Comparison of ENCODE assay signal across 9 mouse cellular contexts in genomic region chr1:138507446-138508043, GRCm38 (mm10).
DNase-seq lines count a peak whose midpoint lies in the region; ATAC-seq and TF ChIP-seq lines count a peak whose summit lies in the region.
"Had no signal": no experiment of that assay in that cellular context is flagged by ENCODE, and none has a peak within 500 bp of the region (broad histone marks: within the 10 kb centered on the region; RNA-seq: fewer than 3 reads in every experiment).

No protein-coding gene starts in this region.

- DNase-seq in kidney, adult 11 months, result peak; percentile 14
- DNase-seq in kidney, adult 2 months, result peak; percentile 59
- DNase-seq in heart, embryonic 10.5 days (ENCODE audit: low spot score), result no peak
- DNase-seq in ovary, postnatal 14 days (ENCODE audit: low spot score), result no peak
- DNase-seq: layer of hippocampus, adult 9-11 months; liver had no signal

- no peak for ATAC-seq in kidney, embryonic 14.5 days (ENCODE audit: low FRiP score, low TSS enrichment)
- ATAC-seq in midbrain, embryonic 16.5 days, result no peak; the same call in 1 of the 2 replicates

- no peak overlapping the region for H3K9ac ChIP-seq in kidney, embryonic 14.5 days (ENCODE audit: low read depth, low read length)
- no peak overlapping the region for H3K9ac ChIP-seq in midbrain, embryonic 16.5 days (ENCODE audit: low read depth, low read length)

- TF ChIP-seq POLR2A in bone marrow macrophage, adult 2 months (IDR thresholded peaks at IDR 0.05; ENCODE audit: borderline replicate concordance, low read depth, low read length), result no peak
- TF ChIP-seq POLR2A in kidney, adult 2 months (IDR thresholded peaks at IDR 0.05; ENCODE audit: low read depth, low read length), result no peak

- no peak overlapping the region for H3K4me2 ChIP-seq in kidney, embryonic 14.5 days (replicated peaks; ENCODE audit: low read depth, low read length)
- H3K4me2 ChIP-seq in midbrain, embryonic 16.5 days (ENCODE audit: low read length), result no peak overlapping the region

- H3K9me3 ChIP-seq in kidney, embryonic 14.5 days (ENCODE audit: control insufficient read depth, low read length), result no peaks in the 10 kb centered on the region
- no peaks in the 10 kb centered on the region for H3K9me3 ChIP-seq in midbrain, embryonic 16.5 days (replicated peaks; ENCODE audit: control insufficient read depth, low read length, poor library complexity, severe bottlenecking)
- H3K9me3 ChIP-seq in heart, embryonic 10.5 days, result no peaks in the 10 kb centered on the region

- no peak overlapping the region for H3K27ac ChIP-seq in kidney, embryonic 14.5 days (ENCODE audit: low read depth, low read length)
- peak overlapping the region; percentile 8; the same call in 1 of the 2 replicates for H3K27ac ChIP-seq in bone marrow macrophage, adult 2 months (ENCODE audit: insufficient read depth, low read depth, low read length)
- no peak overlapping the region for H3K27ac ChIP-seq in kidney, adult 2 months (ENCODE audit: insufficient read depth, low read depth, low read length)
- peak overlapping the region; percentile 55 for H3K27ac ChIP-seq in midbrain, embryonic 16.5 days (ENCODE audit: low read length)
- H3K27ac ChIP-seq in heart, embryonic 10.5 days, result no peak overlapping the region

- no peaks in the 10 kb centered on the region for H3K27me3 ChIP-seq in kidney, embryonic 14.5 days (ENCODE audit: control insufficient read depth, insufficient read depth, low read length)
- H3K27me3 ChIP-seq in kidney, adult 2 months (replicated peaks; ENCODE audit: control insufficient read depth, insufficient read depth, low read length), result no peaks in the 10 kb centered on the region
- no peaks in the 10 kb centered on the region for H3K27me3 ChIP-seq in midbrain, embryonic 16.5 days (ENCODE audit: control insufficient read depth, insufficient read depth, low read depth, low read length)
- H3K27me3 ChIP-seq in heart, embryonic 10.5 days (ENCODE audit: insufficient read depth, poor library complexity, severe bottlenecking), result no peaks in the 10 kb centered on the region

- TF ChIP-seq CTCF in bone marrow macrophage, adult 2 months (IDR thresholded peaks at IDR 0.05; ENCODE audit: low read depth, low read length), result no peak
- no peak for TF ChIP-seq CTCF in kidney, adult 2 months (conservative IDR thresholded peaks at IDR 0.05; ENCODE audit: insufficient read depth, insufficient read length, low read depth, low read length)

- no peaks in the 10 kb centered on the region for H3K36me3 ChIP-seq in kidney, embryonic 14.5 days (ENCODE audit: control insufficient read depth, insufficient read depth, low read length)
- no peaks in the 10 kb centered on the region; the same call in 1 of the 2 replicates for H3K36me3 ChIP-seq in kidney, adult 2 months (ENCODE audit: control insufficient read depth, insufficient read depth, low read length)
- no peaks in the 10 kb centered on the region for H3K36me3 ChIP-seq in midbrain, embryonic 16.5 days (ENCODE audit: control insufficient read depth, insufficient read depth, low read length)
- H3K36me3 ChIP-seq in heart, embryonic 10.5 days, result no peaks in the 10 kb centered on the region

- H3K4me1 ChIP-seq in kidney, embryonic 14.5 days (ENCODE audit: control insufficient read depth, insufficient read depth, low read length), result peaks cover 11% of the 10 kb centered on the region; the same call in 1 of the 2 replicates
- peaks cover 20% of the 10 kb centered on the region for H3K4me1 ChIP-seq in bone marrow macrophage, adult 2 months (ENCODE audit: control insufficient read depth, insufficient read depth, low read length)
- peaks cover 14% of the 10 kb centered on the region for H3K4me1 ChIP-seq in kidney, adult 2 months (ENCODE audit: control insufficient read depth, insufficient read depth, low read length)
- H3K4me1 ChIP-seq in midbrain, embryonic 16.5 days (ENCODE audit: control insufficient read depth, insufficient read depth, low read length), result peaks cover 18% of the 10 kb centered on the region
- peaks cover 28% of the 10 kb centered on the region for H3K4me1 ChIP-seq in heart, embryonic 10.5 days

- WGBS in kidney, embryonic 14.5 days, result 62% methylated on average over 13 of the region's 13 CpGs
- 42% methylated on average over 13 of the region's 13 CpGs for WGBS in kidney, adult 2 months
- 74% methylated on average over 13 of the region's 13 CpGs for WGBS in midbrain, embryonic 16.5 days
- WGBS in heart, embryonic 10.5 days, result 70% methylated on average over 13 of the region's 13 CpGs

- no peak overlapping the region for H3K4me3 ChIP-seq in kidney, embryonic 14.5 days (ENCODE audit: low read length)
- H3K4me3 ChIP-seq in bone marrow macrophage, adult 2 months (ENCODE audit: insufficient read depth, low read length), result peak overlapping the region; percentile 39; the same call in 1 of the 2 replicates
- H3K4me3 ChIP-seq in kidney, adult 2 months (ENCODE audit: insufficient read depth, low read depth, low read length), result no peak overlapping the region
- no peak overlapping the region for H3K4me3 ChIP-seq in midbrain, embryonic 16.5 days (ENCODE audit: low read depth, low read length)
- H3K4me3 ChIP-seq in heart, embryonic 10.5 days, result no peak overlapping the region

Comparison
In these comparisons a context has a peak if more than half of its experiments do, and no peak if none do; other contexts are left out.
1. DNase-seq: peak in kidney, adult 11 months (single experiment) and kidney, adult 2 months (single experiment); none in heart, embryonic 10.5 days (single experiment) and ovary, postnatal 14 days (single experiment).
2. H3K27ac ChIP-seq: peak in bone marrow macrophage, adult 2 months (single experiment) and midbrain, embryonic 16.5 days (single experiment); none in kidney, embryonic 14.5 days (single experiment), kidney, adult 2 months (single experiment) and heart, embryonic 10.5 days (single experiment).